Mouse (Mus musculus) liver, embryonic 14 days (tissue): ENCODE results near the gene Cts6. TPM values are rescaled to one million over a fixed set of nuclear protein-coding genes. Genes with fewer than 3 reads are reported as not detected.

Source experiments
- polyA plus RNA-seq: library from polyadenylated mRNA; depleted of rRNA; stranded (reverse); fragments of >200 nt; gene quantifications from 2 replicates; pipeline ENCODE4 v1.2.3, GENCODE M21; 2012; rRNA removed

Cts6 gene
- polyA plus RNA-seq = not detected in 2 replicates

DNA sequence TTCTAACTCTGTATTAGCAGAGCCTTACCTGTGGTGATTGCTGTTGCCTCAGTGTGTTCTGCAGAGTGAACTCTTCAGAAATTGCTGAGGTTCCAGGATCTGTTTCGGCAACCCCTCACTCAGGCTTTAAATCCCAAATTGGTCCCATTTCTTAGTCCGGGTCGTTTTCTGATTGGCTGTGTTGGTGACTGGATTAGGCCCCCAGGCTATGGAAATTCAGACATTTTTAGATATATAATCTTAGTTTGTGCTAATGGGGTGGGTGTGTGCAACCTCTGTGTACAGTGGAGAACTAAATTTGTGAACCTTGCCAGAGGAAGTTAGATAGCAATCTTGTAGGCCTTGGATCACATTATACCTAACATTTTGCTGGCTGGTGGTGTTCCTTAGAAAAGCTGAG lies at the start of gene Cts6:
Gene Cts6, minus strand, starts transcription at position 101 of the 400 bp plus-strand sequence.

DNA sequence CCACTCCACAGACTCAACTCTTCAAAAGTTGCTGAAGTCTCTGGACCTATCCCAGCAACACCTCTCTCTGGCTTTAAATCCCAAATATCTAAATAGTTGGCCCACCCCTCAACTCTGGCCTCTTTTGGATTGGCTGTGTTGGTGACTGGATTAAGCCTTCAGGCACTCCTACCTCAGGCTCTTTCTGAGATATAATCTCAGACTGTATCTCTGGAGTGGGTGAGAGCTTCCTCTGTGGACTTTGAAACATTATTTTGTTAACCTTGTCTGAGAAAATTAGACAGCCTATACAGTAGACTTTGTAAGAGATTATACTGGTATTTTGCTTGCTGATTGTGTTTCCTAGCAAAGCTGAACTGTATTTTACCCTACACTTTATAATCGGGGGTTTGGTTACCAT lies 39.1 kb downstream of the Cts6 start, which contains the start of gene Ctsr:
Gene Ctsr, minus strand, starts transcription at position 101 of the 400 bp plus-strand sequence.

Other genes starting within 250 kb of the Cts6 start
- 0.05 and 0.20 TPM in 2 replicates for gene Ctsj, start 197.5 kb downstream of the Cts6 start, polyA plus RNA-seq
- gene Ctsq, start 162.8 kb downstream of the Cts6 start, polyA plus RNA-seq = 0.03 and 0.15 TPM in 2 replicates
- not detected in 2 replicates for gene Ctsr, start 39.2 kb downstream of the Cts6 start, polyA plus RNA-seq
- gene Cts8, start 51.9 kb upstream of the Cts6 start, polyA plus RNA-seq = not detected in 2 replicates
- gene Gm49398, start 85.4 kb upstream of the Cts6 start, polyA plus RNA-seq = not detected in 2 replicates
- gene Cts7, start 154.8 kb upstream of the Cts6 start, polyA plus RNA-seq = not detected in 2 replicates